Mouse (Mus musculus): ENCODE results near the gene Gm21974. TPM values are rescaled to one million over a fixed set of nuclear protein-coding genes. Genes with fewer than 3 reads are reported as not detected.

Gm21974 gene
- polyA plus RNA-seq, 1 experiment from 2014 or later = not detected

- Histone ChIP-seq H3K4me3 (replicated peaks) (peak within 1 kb of the TSS; percentile 37), H3K27me3 (peaks cover 36% of the 10 kb centered on the region), H3K36me3 (peaks cover 27% of the 10 kb centered on the region), H3K9me3 (no peaks in the 10 kb centered on the region), H3K4me1 (replicated peaks) (peaks cover 28% of the 10 kb centered on the region), H3K4me2 (peak within 1 kb of the TSS; percentile 58), H3K27ac (no peak within 1 kb of the TSS), H3K9ac (replicated peaks) (peak within 1 kb of the TSS; percentile 50; the same call in 1 of the 2 replicates)
- 6% methylated on average over 6 of the region's 6 CpGs for WGBS
- no peak for ATAC-seq (ENCODE audit: insufficient number of reproducible peaks, insufficient read depth, low FRiP score, low TSS enrichment, low read depth)
Measured at GRCm38 (mm10) chr7:127929923-127930322, 34.7 kb upstream of the Gm21974 start, which contains the start of gene Prss8. Gene Prss8 (minus strand): TSS chr7:127930104.

GRCm38 (mm10) chr7:127928596-127928995, 33.3 kb upstream of the Gm21974 start:
- H3K9me3 ChIP-seq = no peaks in the 10 kb centered on the region
- peak overlapping the region; percentile 58 for H3K4me2 ChIP-seq
- no peak overlapping the region for H3K9ac ChIP-seq (replicated peaks)
- H3K27me3 ChIP-seq = peaks cover 36% of the 10 kb centered on the region
- ATAC-seq (ENCODE audit: insufficient number of reproducible peaks, insufficient read depth, low FRiP score, low TSS enrichment, low read depth) = no peak
- peaks cover 21% of the 10 kb centered on the region for H3K4me1 ChIP-seq (replicated peaks)
- 45% methylated on average over 5 of the region's 5 CpGs for WGBS
- H3K27ac ChIP-seq = no peak overlapping the region
- peaks cover 41% of the 10 kb centered on the region for H3K36me3 ChIP-seq
- peak overlapping the region; percentile 37; the same call in 1 of the 2 replicates for H3K4me3 ChIP-seq (replicated peaks)

GRCm38 (mm10) chr7:127927726-127928125, 32.5 kb upstream of the Gm21974 start:
- H3K4me1 ChIP-seq (replicated peaks) = peaks cover 21% of the 10 kb centered on the region
- H3K27ac ChIP-seq = no peak overlapping the region
- H3K4me2 ChIP-seq = no peak overlapping the region
- no peak for ATAC-seq (ENCODE audit: insufficient number of reproducible peaks, insufficient read depth, low FRiP score, low TSS enrichment, low read depth)
- H3K27me3 ChIP-seq = peaks cover 36% of the 10 kb centered on the region
- no peak overlapping the region for H3K9ac ChIP-seq (replicated peaks)
- WGBS = 85% methylated on average over 11 of the region's 11 CpGs
- no peak overlapping the region for H3K4me3 ChIP-seq (replicated peaks)
- H3K9me3 ChIP-seq = no peaks in the 10 kb centered on the region
- peaks cover 49% of the 10 kb centered on the region for H3K36me3 ChIP-seq

- WGBS = 89% methylated on average over 11 of the region's 11 CpGs
- H3K4me3 ChIP-seq (replicated peaks) = no peak overlapping the region
- H3K27me3 ChIP-seq = peaks cover 36% of the 10 kb centered on the region
- H3K36me3 ChIP-seq = peaks cover 57% of the 10 kb centered on the region
- H3K9me3 ChIP-seq = no peaks in the 10 kb centered on the region
- no peak overlapping the region for H3K4me2 ChIP-seq
- H3K27ac ChIP-seq = no peak overlapping the region
- peaks cover 20% of the 10 kb centered on the region for H3K4me1 ChIP-seq (replicated peaks)
- no peak for ATAC-seq (ENCODE audit: insufficient number of reproducible peaks, insufficient read depth, low FRiP score, low TSS enrichment, low read depth)
- no peak overlapping the region for H3K9ac ChIP-seq (replicated peaks)
Measured at GRCm38 (mm10) chr7:127926846-127927245, 31.6 kb upstream of the Gm21974 start.

GRCm38 (mm10) chr7:127926066-127926465, 30.8 kb upstream of the Gm21974 start:
- no peak overlapping the region for H3K4me3 ChIP-seq (replicated peaks)
- H3K27ac ChIP-seq = no peak overlapping the region
- 0 out of 2 replicates have a peak overlapping the region, but pooled peaks have one; percentile 23 for H3K9ac ChIP-seq (replicated peaks)
- no peaks in the 10 kb centered on the region for H3K9me3 ChIP-seq
- peaks cover 13% of the 10 kb centered on the region; the same call in 1 of the 2 replicates for H3K4me1 ChIP-seq (replicated peaks)
- WGBS = 93% methylated on average over 8 of the region's 8 CpGs
- no peak overlapping the region for H3K4me2 ChIP-seq
- peaks cover 65% of the 10 kb centered on the region for H3K36me3 ChIP-seq
- ATAC-seq (ENCODE audit: insufficient number of reproducible peaks, insufficient read depth, low FRiP score, low TSS enrichment, low read depth) = no peak
- H3K27me3 ChIP-seq = peaks cover 36% of the 10 kb centered on the region

- ATAC-seq (ENCODE audit: insufficient number of reproducible peaks, insufficient read depth, low FRiP score, low TSS enrichment, low read depth) = no peak
Measured at GRCm38 (mm10) chr7:127925252-127925651, 30.0 kb upstream of the Gm21974 start.

GRCm38 (mm10) chr7:127923714-127924113, 28.5 kb upstream of the Gm21974 start:
- H3K27me3 ChIP-seq = peaks cover 15% of the 10 kb centered on the region
- no peak overlapping the region for H3K9ac ChIP-seq (replicated peaks)
- H3K9me3 ChIP-seq = no peaks in the 10 kb centered on the region
- no peak overlapping the region for H3K4me3 ChIP-seq (replicated peaks)
- H3K36me3 ChIP-seq = peaks cover 85% of the 10 kb centered on the region
- 91% methylated on average over 5 of the region's 5 CpGs for WGBS
- H3K27ac ChIP-seq = no peak overlapping the region
- H3K4me2 ChIP-seq = no peak overlapping the region
- no peak for ATAC-seq (ENCODE audit: insufficient number of reproducible peaks, insufficient read depth, low FRiP score, low TSS enrichment, low read depth)
- no peaks in the 10 kb centered on the region for H3K4me1 ChIP-seq (replicated peaks)

More at GRCm38 (mm10) chr7:127925252-127925651, 30.0 kb upstream of the Gm21974 start:
- WGBS = 82% methylated on average over 5 of the region's 5 CpGs
- no peak overlapping the region for H3K4me3 ChIP-seq (replicated peaks)
- H3K4me2 ChIP-seq = no peak overlapping the region
- H3K36me3 ChIP-seq = peaks cover 73% of the 10 kb centered on the region
- H3K9me3 ChIP-seq = no peaks in the 10 kb centered on the region
- H3K9ac ChIP-seq (replicated peaks) = no peak overlapping the region
- H3K27ac ChIP-seq = no peak overlapping the region
- H3K4me1 ChIP-seq (replicated peaks) = peaks cover 13% of the 10 kb centered on the region; the same call in 1 of the 2 replicates
- H3K27me3 ChIP-seq = peaks cover 31% of the 10 kb centered on the region

GRCm38 (mm10) chr7:127922451-127923275, 27.4 kb upstream of the Gm21974 start:
- H3K27me3 ChIP-seq = peaks cover 5% of the 10 kb centered on the region
- ATAC-seq (ENCODE audit: insufficient number of reproducible peaks, insufficient read depth, low FRiP score, low TSS enrichment, low read depth) = no peak
- no peaks in the 10 kb centered on the region for H3K4me1 ChIP-seq (replicated peaks)
- H3K4me2 ChIP-seq = no peak overlapping the region
- no peak overlapping the region for H3K4me3 ChIP-seq (replicated peaks)
- peaks cover 91% of the 10 kb centered on the region for H3K36me3 ChIP-seq
- H3K9ac ChIP-seq (replicated peaks) = no peak overlapping the region
- H3K27ac ChIP-seq = no peak overlapping the region
- no peaks in the 10 kb centered on the region for H3K9me3 ChIP-seq
- WGBS = 77% methylated on average over 6 of the region's 6 CpGs

GRCm38 (mm10) chr7:127921516-127921915, 26.3 kb upstream of the Gm21974 start:
- 68% methylated on average over 8 of the region's 8 CpGs for WGBS
- Histone ChIP-seq H3K27ac (no peak overlapping the region), H3K4me3 (replicated peaks) (no peak overlapping the region), H3K4me2 (no peak overlapping the region), H3K36me3 (peaks cover 90% of the 10 kb centered on the region), H3K9me3 (no peaks in the 10 kb centered on the region), H3K9ac (replicated peaks) (no peak overlapping the region), H3K27me3 (no peaks in the 10 kb centered on the region), H3K4me1 (replicated peaks) (no peaks in the 10 kb centered on the region)
- ATAC-seq (ENCODE audit: insufficient number of reproducible peaks, insufficient read depth, low FRiP score, low TSS enrichment, low read depth) = no peak

- Histone ChIP-seq H3K27ac (no peak overlapping the region), H3K4me1 (replicated peaks) (no peaks in the 10 kb centered on the region), H3K9ac (replicated peaks) (no peak overlapping the region), H3K27me3 (no peaks in the 10 kb centered on the region), H3K4me2 (no peak overlapping the region), H3K9me3 (no peaks in the 10 kb centered on the region), H3K4me3 (replicated peaks) (no peak overlapping the region), H3K36me3 (peaks cover 84% of the 10 kb centered on the region)
- ATAC-seq (ENCODE audit: insufficient number of reproducible peaks, insufficient read depth, low FRiP score, low TSS enrichment, low read depth) = no peak
- 79% methylated on average over 7 of the region's 7 CpGs for WGBS
Measured at GRCm38 (mm10) chr7:127919290-127919689, 24.0 kb upstream of the Gm21974 start.

- no peak overlapping the region for H3K4me3 ChIP-seq (replicated peaks)
Measured at GRCm38 (mm10) chr7:127918203-127918602, 22.9 kb upstream of the Gm21974 start.

More at GRCm38 (mm10) chr7:127918203-127918602, 22.9 kb upstream of the Gm21974 start:
- Histone ChIP-seq H3K4me2 (no peak overlapping the region), H3K36me3 (peaks cover 73% of the 10 kb centered on the region), H3K4me1 (replicated peaks) (peaks cover 1% of the 10 kb centered on the region; the same call in 1 of the 2 replicates), H3K9ac (replicated peaks) (no peak overlapping the region), H3K27ac (no peak overlapping the region), H3K27me3 (no peaks in the 10 kb centered on the region), H3K9me3 (no peaks in the 10 kb centered on the region)
- no peak for ATAC-seq (ENCODE audit: insufficient number of reproducible peaks, insufficient read depth, low FRiP score, low TSS enrichment, low read depth)
- 53% methylated on average over 3 of the region's 3 CpGs for WGBS

Data from limb, embryonic 12.5 days (tissue).